In genomic region chr5:137744197-137744596, GRCm38 (mm10) we compare ENCODE assay signal across 19 mouse cellular contexts.
"Had no signal": no experiment of that assay in that cellular context is flagged by ENCODE, and none has a peak within 500 bp of the region (broad histone marks: within the 10 kb centered on the region; RNA-seq: fewer than 3 reads in every experiment).

No protein-coding gene starts in this region.

- H3K9ac ChIP-seq: kidney, embryonic 15.5 days; limb, embryonic 12.5 days; limb, embryonic 15.5 days; liver, embryonic 12.5 days; midbrain, embryonic 13.5 days; neural tube, embryonic 13.5 days; stomach, embryonic 15.5 days had no signal

- H3K4me3 ChIP-seq: kidney, embryonic 15.5 days; limb, embryonic 12.5 days; limb, embryonic 15.5 days; liver, embryonic 12.5 days; midbrain, embryonic 10.5 days; midbrain, embryonic 13.5 days; neural tube, embryonic 13.5 days; stomach, embryonic 15.5 days had no signal

- H3K9me3 ChIP-seq: kidney, embryonic 15.5 days; limb, embryonic 12.5 days; limb, embryonic 15.5 days; liver, embryonic 12.5 days; midbrain, embryonic 10.5 days; midbrain, embryonic 13.5 days; neural tube, embryonic 13.5 days; stomach, embryonic 15.5 days had no signal

- ATAC-seq: liver, embryonic 12.5 days; midbrain, embryonic 13.5 days; midbrain, embryonic 16.5 days had no signal

- H3K27ac ChIP-seq: kidney, embryonic 15.5 days; limb, embryonic 12.5 days; limb, embryonic 15.5 days; midbrain, embryonic 10.5 days; midbrain, embryonic 13.5 days; neural tube, embryonic 13.5 days had no signal

- H3K36me3 ChIP-seq: midbrain, embryonic 13.5 days; neural tube, embryonic 13.5 days; stomach, embryonic 15.5 days had no signal

- H3K4me2 ChIP-seq: limb, embryonic 12.5 days; limb, embryonic 15.5 days; midbrain, embryonic 13.5 days; neural tube, embryonic 13.5 days; stomach, embryonic 15.5 days had no signal

- H3K27me3 ChIP-seq: kidney, embryonic 15.5 days; limb, embryonic 12.5 days; limb, embryonic 15.5 days; liver, embryonic 12.5 days; midbrain, embryonic 13.5 days; neural tube, embryonic 13.5 days; stomach, embryonic 15.5 days had no signal

- DNase-seq: kidney, postnatal 10 days; kidney, postnatal 36 days; left cerebral cortex, postnatal 4 days; lung, adult 2 months; lung, postnatal 14 days; lung, postnatal 4 days; retina, postnatal 1 day; right cerebral cortex, postnatal 25 days; spleen, adult 18-20 months; thymus, postnatal 25 days had no signal
